Mouse (Mus musculus) stomach, postnatal 0 days (tissue): ENCODE results near the gene Zfp383.

Experiments
- CTCF ChIP-seq: IDR thresholded peaks from 2 replicates; pipeline ENCODE4 v1.5.1; 2016; ENCODE audit warnings: antibody characterized with exemption, low read depth, mild to moderate bottlenecking, moderate library complexity
- EP300 ChIP-seq: optimal IDR thresholded peaks from 2 replicates; pipeline ENCODE3; 2016; ENCODE audit warnings: antibody characterized with exemption

GRCm38 (mm10) chr7:29938856-29939255 lies 30.8 kb downstream of the Zfp383 start:
- TF ChIP-seq CTCF = no peak
- TF ChIP-seq EP300 = no peak
